Mouse (Mus musculus) right cerebral cortex, adult 18-20 months (tissue): ENCODE data around the gene Rrn3.
"Not testable (repeated sequence)": the region's sequence is repeated elsewhere in the genome, so short reads cannot be mapped to it uniquely, and the experiment has no call there.

ENCODE experiments used
- DNase-seq: peaks from one replicate; pipeline ENCODE4 v3.0.0; 2022; ENCODE audit warnings: mixed read lengths

Rrn3 gene

GRCm38 (mm10) chr16:13793441-13793840, 12.9 kb downstream of the Rrn3 start:
- not testable (repeated sequence) for DNase-seq

GRCm38 (mm10) chr16:13796746-13797175, 16.3 kb downstream of the Rrn3 start:
- DNase-seq = no peak

- no peak for DNase-seq
These were observed 20.7 kb downstream of the Rrn3 start for GRCm38 (mm10) chr16:13801231-13801630.

- DNase-seq = peak; percentile 32
These were observed 24.2 kb downstream of the Rrn3 start for GRCm38 (mm10) chr16:13804666-13805065.

- DNase-seq = no peak
These were observed 27.1 kb downstream of the Rrn3 start for GRCm38 (mm10) chr16:13807616-13808015.

GRCm38 (mm10) chr16:13808410-13808809, 27.9 kb downstream of the Rrn3 start:
- no peak for DNase-seq

GRCm38 (mm10) chr16:13812152-13812551, 31.6 kb downstream of the Rrn3 start:
- DNase-seq = no peak

GRCm38 (mm10) chr16:13813200-13813599, 32.7 kb downstream of the Rrn3 start:
- no peak for DNase-seq

GRCm38 (mm10) chr16:13818560-13819393, 38.3 kb downstream of the Rrn3 start, which contains the start of gene Ntan1:
Ntan1 (plus strand) TSS chr16:13818845.
- DNase-seq = peak; percentile 97

- no peak for DNase-seq
These were observed 38.9 kb downstream of the Rrn3 start for GRCm38 (mm10) chr16:13819394-13819743.

- no peak for DNase-seq
These were observed 39.4 kb downstream of the Rrn3 start for GRCm38 (mm10) chr16:13819806-13820500.

- DNase-seq = no peak
These were observed 40.3 kb downstream of the Rrn3 start for GRCm38 (mm10) chr16:13820771-13821170.

GRCm38 (mm10) chr16:13825781-13826490, 45.4 kb downstream of the Rrn3 start:
- no peak for DNase-seq

GRCm38 (mm10) chr16:13826511-13826910, 46.0 kb downstream of the Rrn3 start:
- DNase-seq = no peak

GRCm38 (mm10) chr16:13830444-13830843, 49.9 kb downstream of the Rrn3 start:
- DNase-seq = no peak

GRCm38 (mm10) chr16:13831606-13832005, 51.1 kb downstream of the Rrn3 start:
- DNase-seq = no peak

GRCm38 (mm10) chr16:13834382-13834781, 53.9 kb downstream of the Rrn3 start:
- no peak for DNase-seq

GRCm38 (mm10) chr16:13840056-13840455, 59.5 kb downstream of the Rrn3 start:
- no peak for DNase-seq

- no peak for DNase-seq
These were observed 60.4 kb downstream of the Rrn3 start for GRCm38 (mm10) chr16:13840956-13841355.

- no peak for DNase-seq
These were observed 64.5 kb downstream of the Rrn3 start for GRCm38 (mm10) chr16:13845031-13845430.

GRCm38 (mm10) chr16:13846675-13847074, 66.2 kb downstream of the Rrn3 start:
- no peak for DNase-seq

- no peak for DNase-seq
These were observed 67.8 kb downstream of the Rrn3 start for GRCm38 (mm10) chr16:13848310-13848709.

- DNase-seq = no peak
These were observed 70.9 kb downstream of the Rrn3 start for GRCm38 (mm10) chr16:13851446-13851845.
